Mouse (Mus musculus): ENCODE measurements around the gene Cd209a. TPM values are rescaled to one million over a fixed set of nuclear protein-coding genes. Genes with fewer than 3 reads are reported as not detected.
"Not testable (repeated sequence)": the region's sequence is repeated elsewhere in the genome, so short reads cannot be mapped to it uniquely, and the experiment has no call there.

Gene Cd209a
- not detected in 2 replicates for polyA plus RNA-seq (2016; fragmentation: Nextera tagmentation; extraction: Ambion mirVana)

- Histone ChIP-seq H3K27ac (replicated peaks) (no peak within 1 kb of the TSS), H3K4me3 (no peak within 1 kb of the TSS), H3K4me1 (no peaks in the 10 kb centered on the region), H3K27me3 (ENCODE audit: low read depth, poor library complexity, severe bottlenecking) (no peaks in the 10 kb centered on the region), H3K36me3 (no peaks in the 10 kb centered on the region), H3K9me3 (replicated peaks) (peaks cover 46% of the 10 kb centered on the region)
- WGBS, result 90% methylated on average over 4 of the region's 4 CpGs
- no peak for DNase-seq (ENCODE audit: low spot score)
These were observed at the start of gene Cd209a for GRCm38 (mm10) chr8:3748761-3749160. Cd209a (minus strand) TSS chr8:3748984.

- peaks cover 62% of the 10 kb centered on the region for H3K9me3 ChIP-seq (replicated peaks)
- not testable (repeated sequence) for H3K36me3 ChIP-seq
- 88% methylated on average over 5 of the region's 5 CpGs for WGBS
These were observed 19.9 kb upstream of the Cd209a start for GRCm38 (mm10) chr8:3768641-3769040.

DNA sequence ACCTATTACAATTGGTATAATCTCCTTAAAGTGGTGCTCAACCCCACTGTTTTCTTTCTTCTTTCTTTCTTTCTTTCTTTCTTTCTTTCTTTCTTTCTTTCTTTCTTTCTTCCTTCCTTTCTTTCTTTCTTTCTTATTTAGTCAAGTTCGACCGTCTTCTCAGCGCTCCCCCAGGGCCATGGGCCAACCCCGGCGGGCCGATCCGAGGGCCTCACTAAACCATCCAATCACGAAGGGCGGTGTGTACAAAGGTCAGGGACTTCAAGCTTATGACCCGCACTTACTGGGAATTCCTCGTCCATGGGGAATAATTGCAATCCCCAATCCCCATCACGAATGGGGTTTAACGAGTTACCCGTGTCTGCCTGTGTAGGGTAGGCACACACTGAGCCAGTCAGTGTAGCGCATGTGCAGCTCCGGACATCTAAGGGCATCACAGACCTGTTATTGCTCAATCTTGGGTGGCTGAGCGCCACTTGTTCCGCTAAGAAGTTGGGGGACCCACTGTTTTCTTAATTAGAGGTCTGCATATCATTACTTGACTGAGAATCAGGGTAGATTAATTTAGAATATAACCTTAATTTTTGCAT, 5.6 kb upstream of the Cd209a start:
- Histone ChIP-seq H3K27me3 (ENCODE audit: low read depth, poor library complexity, severe bottlenecking) (no peaks in the 10 kb centered on the region), H3K4me3 (no peak overlapping the region), H3K9me3 (replicated peaks) (peaks cover 31% of the 10 kb centered on the region), H3K27ac (replicated peaks) (no peak overlapping the region), H3K4me1 (no peaks in the 10 kb centered on the region), H3K36me3 (no peaks in the 10 kb centered on the region)
- peak; percentile 100 for DNase-seq (ENCODE audit: low spot score)
- WGBS, result 74% methylated on average over 18 of the region's 18 CpGs

More at GRCm38 (mm10) chr8:3768641-3769040, 19.9 kb upstream of the Cd209a start:
- not testable (repeated sequence) for H3K4me3 ChIP-seq; H3K4me1 ChIP-seq; H3K27me3 ChIP-seq (ENCODE audit: low read depth, poor library complexity, severe bottlenecking); H3K27ac ChIP-seq (replicated peaks); DNase-seq (ENCODE audit: low spot score)

GRCm38 (mm10) chr8:3736947-3737346, 11.8 kb downstream of the Cd209a start:
- 0 out of 2 replicates have a peak, but pooled peaks cover 5% of the 10 kb centered on the region for H3K9me3 ChIP-seq (replicated peaks)
- H3K36me3 ChIP-seq, result no peaks in the 10 kb centered on the region
- no peaks in the 10 kb centered on the region for H3K27me3 ChIP-seq (ENCODE audit: low read depth, poor library complexity, severe bottlenecking)
- DNase-seq (ENCODE audit: low spot score), result no peak
- WGBS, result 84% methylated on average over 2 of the region's 2 CpGs
- no peak overlapping the region for H3K4me3 ChIP-seq
- H3K27ac ChIP-seq (replicated peaks), result no peak overlapping the region
- no peaks in the 10 kb centered on the region for H3K4me1 ChIP-seq

DNA sequence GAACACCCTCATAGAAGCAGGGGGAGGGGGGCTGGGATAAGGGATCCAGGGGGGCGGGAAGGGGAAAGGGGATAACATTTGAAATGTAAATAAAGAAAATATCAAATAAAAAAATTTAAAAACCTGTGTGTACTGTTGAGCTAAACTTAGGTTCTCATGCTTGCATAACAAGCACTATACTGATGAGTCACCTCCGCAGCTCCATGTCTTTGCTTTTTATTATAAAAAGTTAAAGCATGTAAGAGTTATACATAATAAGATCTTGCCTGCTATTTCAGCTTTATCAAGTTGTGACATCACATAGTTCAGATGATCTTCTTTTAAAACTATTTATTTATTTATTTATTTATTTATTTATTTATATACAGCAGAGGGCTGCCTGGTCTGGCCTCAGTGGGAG, 13.2 kb downstream of the Cd209a start:
- Histone ChIP-seq H3K27ac (replicated peaks) (no peak overlapping the region), H3K4me1 (no peaks in the 10 kb centered on the region), H3K9me3 (replicated peaks) (0 out of 2 replicates have a peak, but pooled peaks cover 5% of the 10 kb centered on the region), H3K27me3 (ENCODE audit: low read depth, poor library complexity, severe bottlenecking) (no peaks in the 10 kb centered on the region), H3K4me3 (no peak overlapping the region), H3K36me3 (no peaks in the 10 kb centered on the region)
- DNase-seq (ENCODE audit: low spot score), result no peak
- 91% methylated on average over 2 of the region's 2 CpGs for WGBS

DNA sequence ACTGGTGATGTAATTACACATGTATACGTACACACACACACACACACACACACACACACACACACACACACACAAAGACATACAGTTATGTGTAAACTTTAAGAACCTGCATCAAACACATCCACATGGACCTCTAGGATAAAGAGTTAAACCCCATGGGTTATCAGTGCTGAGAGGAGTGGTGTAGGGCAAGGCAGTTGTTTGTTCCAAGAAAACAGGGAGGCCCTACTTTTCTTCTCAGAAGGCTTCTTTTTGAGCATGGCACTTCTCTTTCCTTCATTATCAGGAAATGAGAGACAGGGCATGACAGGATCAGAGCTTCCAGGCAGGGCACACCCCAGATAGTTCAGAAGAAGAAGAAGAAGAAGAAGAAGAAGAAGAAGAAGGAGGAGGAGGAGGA, 14.7 kb downstream of the Cd209a start:
- no peak overlapping the region for H3K4me3 ChIP-seq
- no peaks in the 10 kb centered on the region for H3K4me1 ChIP-seq
- no peak overlapping the region for H3K27ac ChIP-seq (replicated peaks)
- no peak for DNase-seq (ENCODE audit: low spot score)
- no peaks in the 10 kb centered on the region for H3K27me3 ChIP-seq (ENCODE audit: low read depth, poor library complexity, severe bottlenecking)
- no peaks in the 10 kb centered on the region for H3K9me3 ChIP-seq (replicated peaks)
- WGBS, result 52% methylated on average over 1 of the region's 1 CpGs
- H3K36me3 ChIP-seq, result no peaks in the 10 kb centered on the region

DNA sequence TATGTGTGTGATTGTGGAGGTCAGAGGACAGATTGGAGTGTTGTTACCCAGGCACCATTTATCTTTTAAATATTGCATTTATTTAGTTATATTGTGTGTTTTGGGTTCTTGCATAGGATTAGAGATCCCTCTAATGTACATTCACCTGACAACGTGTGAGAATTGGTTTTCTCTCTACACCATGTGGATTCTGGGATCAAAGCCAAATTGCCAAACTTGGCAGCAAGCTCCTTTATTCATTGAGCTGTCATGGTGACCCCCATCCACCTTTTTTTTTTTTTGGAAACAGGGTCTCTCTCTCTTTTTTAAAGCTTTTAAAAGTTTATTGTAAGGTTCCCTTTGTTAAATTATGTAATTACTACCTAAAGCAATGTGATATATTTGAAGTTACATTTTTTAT, 27.7 kb downstream of the Cd209a start:
- H3K4me3 ChIP-seq, result no peak overlapping the region
- H3K27ac ChIP-seq (replicated peaks), result no peak overlapping the region
- H3K36me3 ChIP-seq, result no peaks in the 10 kb centered on the region
- no peaks in the 10 kb centered on the region for H3K27me3 ChIP-seq (ENCODE audit: low read depth, poor library complexity, severe bottlenecking)
- no peak for DNase-seq (ENCODE audit: low spot score)
- 0 out of 2 replicates have a peak, but pooled peaks cover 4% of the 10 kb centered on the region for H3K9me3 ChIP-seq (replicated peaks)
- WGBS, result 48% methylated on average over 1 of the region's 1 CpGs
- no peaks in the 10 kb centered on the region for H3K4me1 ChIP-seq

GRCm38 (mm10) chr8:3720551-3720950, 28.2 kb downstream of the Cd209a start, which contains the start of gene Clec4g:
Clec4g (minus strand) TSS chr8:3720651.
- no peak for DNase-seq (ENCODE audit: low spot score)
- WGBS, result 78% methylated on average over 5 of the region's 5 CpGs
- H3K27me3 ChIP-seq (ENCODE audit: low read depth, poor library complexity, severe bottlenecking), result no peaks in the 10 kb centered on the region

DNA sequence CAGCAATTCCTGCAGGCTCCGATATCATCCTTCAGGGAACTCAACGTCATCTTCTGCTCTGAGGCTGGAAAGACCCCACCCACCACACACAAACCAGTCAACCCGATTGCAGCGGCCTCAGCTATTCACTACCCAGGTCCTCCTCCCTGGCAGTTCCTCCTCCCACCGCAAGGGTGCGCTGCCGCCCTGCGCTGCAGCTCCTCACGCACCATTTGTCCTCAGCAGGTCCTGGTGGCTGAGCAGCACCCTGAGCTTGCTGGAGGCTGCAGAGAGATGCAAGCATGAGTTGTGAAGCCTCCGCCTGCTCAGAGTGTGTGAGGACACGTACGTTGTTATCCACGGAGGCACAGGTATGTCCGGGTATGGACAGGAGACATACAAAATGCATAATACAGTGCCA, 30.2 kb downstream of the Cd209a start:
- no peak overlapping the region for H3K27ac ChIP-seq (replicated peaks)
- no peak overlapping the region for H3K4me3 ChIP-seq
- no peaks in the 10 kb centered on the region for H3K27me3 ChIP-seq (ENCODE audit: low read depth, poor library complexity, severe bottlenecking)
- WGBS, result 16% methylated on average over 14 of the region's 14 CpGs
- DNase-seq (ENCODE audit: low spot score), result peak; percentile 63
- no peaks in the 10 kb centered on the region for H3K36me3 ChIP-seq
- 0 out of 2 replicates have a peak, but pooled peaks cover 4% of the 10 kb centered on the region for H3K9me3 ChIP-seq (replicated peaks)
- H3K4me1 ChIP-seq, result no peaks in the 10 kb centered on the region

More at GRCm38 (mm10) chr8:3720551-3720950, 28.2 kb downstream of the Cd209a start, which contains the start of gene Clec4g:
- Histone ChIP-seq H3K27ac (replicated peaks) (no peak within 1 kb of the TSS), H3K4me3 (no peak within 1 kb of the TSS), H3K36me3 (no peaks in the 10 kb centered on the region), H3K4me1 (no peaks in the 10 kb centered on the region), H3K9me3 (replicated peaks) (0 out of 2 replicates have a peak, but pooled peaks cover 4% of the 10 kb centered on the region)

DNA sequence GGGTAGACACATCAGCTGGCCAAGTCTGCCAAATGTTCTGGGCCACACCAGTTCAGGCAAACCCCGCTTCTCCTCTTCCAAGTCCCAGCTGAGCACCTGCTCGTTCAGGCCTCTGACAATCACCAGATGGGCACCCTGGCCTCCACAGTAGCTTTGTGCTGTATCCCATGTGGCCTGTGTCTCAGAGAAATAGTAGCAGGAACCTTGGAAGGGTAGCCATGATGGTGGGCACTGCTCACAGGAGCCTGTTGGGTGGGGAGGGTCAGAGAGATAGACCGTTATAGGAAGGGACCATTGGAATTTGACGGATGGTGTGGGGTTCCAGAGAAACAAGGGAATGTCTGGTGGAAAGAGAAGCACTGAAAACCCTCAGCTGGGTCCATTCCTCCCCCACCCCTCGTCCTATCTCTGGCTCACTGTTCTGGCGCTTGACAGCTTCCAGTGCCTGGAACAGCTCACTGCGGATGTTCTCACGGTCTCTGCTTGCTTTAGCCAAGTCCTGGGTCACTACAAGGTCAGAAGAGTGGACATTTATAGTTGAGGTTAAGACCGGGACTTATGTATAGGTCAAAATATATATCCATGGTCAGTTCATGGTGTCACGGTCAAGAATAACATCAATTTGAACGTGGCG, 31.3 kb downstream of the Cd209a start:
- DNase-seq (ENCODE audit: low spot score), result no peak
- Histone ChIP-seq H3K36me3 (no peaks in the 10 kb centered on the region), H3K4me1 (no peaks in the 10 kb centered on the region), H3K27me3 (ENCODE audit: low read depth, poor library complexity, severe bottlenecking) (no peaks in the 10 kb centered on the region), H3K4me3 (no peak overlapping the region), H3K27ac (replicated peaks) (no peak overlapping the region), H3K9me3 (replicated peaks) (0 out of 2 replicates have a peak, but pooled peaks cover 4% of the 10 kb centered on the region)
- WGBS, result 88% methylated on average over 12 of the region's 12 CpGs

- Histone ChIP-seq H3K36me3 (no peaks in the 10 kb centered on the region), H3K9me3 (replicated peaks) (no peaks in the 10 kb centered on the region), H3K27ac (replicated peaks) (no peak overlapping the region), H3K4me1 (no peaks in the 10 kb centered on the region), H3K27me3 (ENCODE audit: low read depth, poor library complexity, severe bottlenecking) (no peaks in the 10 kb centered on the region), H3K4me3 (no peak overlapping the region)
- 61% methylated on average over 2 of the region's 2 CpGs for WGBS
- DNase-seq (ENCODE audit: low spot score), result no peak
These were observed 37.1 kb downstream of the Cd209a start for GRCm38 (mm10) chr8:3711646-3712045.

DNA sequence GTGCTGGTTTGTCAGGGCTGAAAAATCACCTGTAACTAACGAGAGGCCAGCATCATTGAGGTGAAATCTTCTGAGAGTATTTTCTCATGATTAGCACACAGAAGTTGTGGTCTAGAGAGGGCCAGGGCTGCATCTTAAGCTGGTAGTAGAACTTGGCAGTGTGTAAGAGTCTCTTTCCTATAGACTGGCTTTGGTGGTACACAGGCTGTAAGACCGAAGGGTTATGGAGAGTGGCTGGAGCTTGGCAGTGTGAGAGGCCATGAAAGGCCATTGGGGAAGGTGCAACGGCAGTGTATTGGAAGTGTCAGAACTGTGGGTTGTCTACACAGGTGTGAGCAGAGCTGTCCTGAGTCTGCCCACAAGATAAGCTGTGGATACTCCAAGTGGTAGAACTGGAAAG, 38.5 kb downstream of the Cd209a start:
- Histone ChIP-seq H3K4me3 (no peak overlapping the region), H3K27me3 (ENCODE audit: low read depth, poor library complexity, severe bottlenecking) (no peaks in the 10 kb centered on the region), H3K36me3 (no peaks in the 10 kb centered on the region), H3K9me3 (replicated peaks) (no peaks in the 10 kb centered on the region), H3K27ac (replicated peaks) (no peak overlapping the region), H3K4me1 (no peaks in the 10 kb centered on the region)
- WGBS, result 87% methylated on average over 3 of the region's 3 CpGs
- no peak for DNase-seq (ENCODE audit: low spot score)

DNA sequence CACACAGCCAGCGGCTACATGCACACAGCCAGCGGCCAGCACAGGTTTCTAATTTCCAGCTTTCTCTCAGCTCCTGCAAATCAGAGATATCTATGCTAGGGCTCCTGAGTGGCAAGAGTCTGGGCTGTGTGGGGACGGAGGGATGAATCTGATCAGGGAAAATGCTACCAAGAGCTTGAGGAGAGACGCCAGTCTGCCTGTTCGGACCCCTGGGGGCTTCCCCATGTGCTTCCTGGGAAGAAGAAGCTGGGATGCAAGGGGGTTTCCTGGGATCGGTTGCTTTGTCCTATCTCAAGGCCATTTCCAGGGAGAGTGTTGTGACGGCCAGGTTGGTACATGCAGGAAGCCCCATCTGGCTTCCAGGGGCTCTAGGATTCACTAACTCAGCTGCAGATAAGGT, 41.2 kb downstream of the Cd209a start:
- no peak overlapping the region for H3K27ac ChIP-seq (replicated peaks)
- H3K9me3 ChIP-seq (replicated peaks), result no peaks in the 10 kb centered on the region
- H3K4me1 ChIP-seq, result no peaks in the 10 kb centered on the region
- DNase-seq (ENCODE audit: low spot score), result no peak
- H3K27me3 ChIP-seq (ENCODE audit: low read depth, poor library complexity, severe bottlenecking), result no peaks in the 10 kb centered on the region
- no peak overlapping the region for H3K4me3 ChIP-seq
- H3K36me3 ChIP-seq, result no peaks in the 10 kb centered on the region
- WGBS, result 72% methylated on average over 7 of the region's 7 CpGs

Data from midbrain, embryonic 10.5 days (tissue).